Mouse (Mus musculus): ENCODE measurements around the gene Olfr1164. TPM values are rescaled to one million over a fixed set of nuclear protein-coding genes. Genes with fewer than 3 reads are reported as not detected.

Olfr1164 gene
- polyA plus RNA-seq (2011; ENCODE audit: insufficient read depth, insufficient read length, low replicate concordance, missing spikeins): not detected in 2 replicates

GRCm38 (mm10) chr2:88093866-88094265 lies at the start of gene Olfr1164:
Gene Olfr1164, minus strand, starts transcription at chr2:88093966.
- 59% methylated on average over 4 of the region's 4 CpGs for WGBS
- no peak within 1 kb of the TSS for H3K27ac ChIP-seq (ENCODE audit: control insufficient read depth, insufficient read depth, low read depth, low read length, poor library complexity)
- TF ChIP-seq CTCF (IDR thresholded peaks at IDR 0.05; ENCODE audit: control insufficient read depth, insufficient read depth, low read length): no peak
- TF ChIP-seq POLR2A (IDR thresholded peaks at IDR 0.05; ENCODE audit: borderline replicate concordance, control insufficient read depth, low read depth, low read length): no peak
- no peaks in the 10 kb centered on the region for H3K4me1 ChIP-seq (ENCODE audit: control insufficient read depth, insufficient read depth, low read length)
- H3K4me3 ChIP-seq (replicated peaks; ENCODE audit: control insufficient read depth, low read depth, low read length): no peak within 1 kb of the TSS

GRCm38 (mm10) chr2:88128172-88128571 lies 34.4 kb upstream of the Olfr1164 start, which contains the start of gene Olfr1166:
Gene Olfr1166, minus strand, starts transcription at chr2:88128272.
- no peak for TF ChIP-seq POLR2A (IDR thresholded peaks at IDR 0.05; ENCODE audit: borderline replicate concordance, control insufficient read depth, low read depth, low read length)
- no peak for TF ChIP-seq CTCF (IDR thresholded peaks at IDR 0.05; ENCODE audit: control insufficient read depth, insufficient read depth, low read length)
- Histone ChIP-seq H3K4me3 (replicated peaks; ENCODE audit: control insufficient read depth, low read depth, low read length) (no peak within 1 kb of the TSS), H3K27ac (ENCODE audit: control insufficient read depth, insufficient read depth, low read depth, low read length, poor library complexity) (no peak within 1 kb of the TSS), H3K4me1 (ENCODE audit: control insufficient read depth, insufficient read depth, low read length) (no peaks in the 10 kb centered on the region)
- 87% methylated on average over 1 of the region's 1 CpGs for WGBS

- TF ChIP-seq POLR2A (IDR thresholded peaks at IDR 0.05; ENCODE audit: borderline replicate concordance, control insufficient read depth, low read depth, low read length): no peak
- TF ChIP-seq CTCF (IDR thresholded peaks at IDR 0.05; ENCODE audit: control insufficient read depth, insufficient read depth, low read length): no peak
- Histone ChIP-seq H3K4me3 (replicated peaks; ENCODE audit: control insufficient read depth, low read depth, low read length) (no peak within 1 kb of the TSS), H3K27ac (ENCODE audit: control insufficient read depth, insufficient read depth, low read depth, low read length, poor library complexity) (no peak within 1 kb of the TSS), H3K4me1 (ENCODE audit: control insufficient read depth, insufficient read depth, low read length) (no peaks in the 10 kb centered on the region)
Observed at GRCm38 (mm10) chr2:88071730-88072129, 22.0 kb downstream of the Olfr1164 start, which contains the start of gene Olfr1163. Gene Olfr1163, minus strand, starts transcription at chr2:88071830.

- 77% methylated on average over 2 of the region's 2 CpGs for WGBS
- no peak for TF ChIP-seq POLR2A (IDR thresholded peaks at IDR 0.05; ENCODE audit: borderline replicate concordance, control insufficient read depth, low read depth, low read length)
- no peak for TF ChIP-seq CTCF (IDR thresholded peaks at IDR 0.05; ENCODE audit: control insufficient read depth, insufficient read depth, low read length)
- H3K4me1 ChIP-seq (ENCODE audit: control insufficient read depth, insufficient read depth, low read length): no peaks in the 10 kb centered on the region
Observed at GRCm38 (mm10) chr2:88063587-88063986, 30.2 kb downstream of the Olfr1164 start.

GRCm38 (mm10) chr2:88051029-88051428 lies 42.7 kb downstream of the Olfr1164 start, which contains the start of gene Olfr1162:
Gene Olfr1162, minus strand, starts transcription at chr2:88051129.
- WGBS: 63% methylated on average over 1 of the region's 1 CpGs

More at GRCm38 (mm10) chr2:88063587-88063986, 30.2 kb downstream of the Olfr1164 start:
- Histone ChIP-seq H3K27ac (ENCODE audit: control insufficient read depth, insufficient read depth, low read depth, low read length, poor library complexity) (no peak overlapping the region), H3K4me3 (replicated peaks; ENCODE audit: control insufficient read depth, low read depth, low read length) (no peak overlapping the region)

More at GRCm38 (mm10) chr2:88051029-88051428, 42.7 kb downstream of the Olfr1164 start, which contains the start of gene Olfr1162:
- Histone ChIP-seq H3K4me1 (ENCODE audit: control insufficient read depth, insufficient read depth, low read length) (no peaks in the 10 kb centered on the region), H3K27ac (ENCODE audit: control insufficient read depth, insufficient read depth, low read depth, low read length, poor library complexity) (no peak within 1 kb of the TSS), H3K4me3 (replicated peaks; ENCODE audit: control insufficient read depth, low read depth, low read length) (no peak within 1 kb of the TSS)
- TF ChIP-seq POLR2A (IDR thresholded peaks at IDR 0.05; ENCODE audit: borderline replicate concordance, control insufficient read depth, low read depth, low read length): no peak

Other genes starting within 250 kb of the Olfr1164 start
- gene Olfr1150-ps1, start 250.0 kb downstream of the Olfr1164 start, polyA plus RNA-seq (2011; ENCODE audit: insufficient read depth, insufficient read length, low replicate concordance, missing spikeins): not detected in 2 replicates
- gene Olfr1151, start 238.1 kb downstream of the Olfr1164 start, polyA plus RNA-seq (2011; ENCODE audit: insufficient read depth, insufficient read length, low replicate concordance, missing spikeins): not detected in 2 replicates
- gene Olfr1152, start 227.5 kb downstream of the Olfr1164 start, polyA plus RNA-seq (2011; ENCODE audit: insufficient read depth, insufficient read length, low replicate concordance, missing spikeins): 0.54 and 1.6 TPM in 2 replicates
- gene Olfr1153, start 199.0 kb downstream of the Olfr1164 start, polyA plus RNA-seq (2011; ENCODE audit: insufficient read depth, insufficient read length, low replicate concordance, missing spikeins): not detected in 2 replicates
- not detected in 2 replicates for gene Olfr1154, start 188.8 kb downstream of the Olfr1164 start, polyA plus RNA-seq (2011; ENCODE audit: insufficient read depth, insufficient read length, low replicate concordance, missing spikeins)
- gene Olfr1155, start 148.8 kb downstream of the Olfr1164 start, polyA plus RNA-seq (2011; ENCODE audit: insufficient read depth, insufficient read length, low replicate concordance, missing spikeins): not detected in 2 replicates
- not detected in 2 replicates for gene Olfr1156, start 140.9 kb downstream of the Olfr1164 start, polyA plus RNA-seq (2011; ENCODE audit: insufficient read depth, insufficient read length, low replicate concordance, missing spikeins)
- not detected in 2 replicates for gene Olfr1157, start 125.7 kb downstream of the Olfr1164 start, polyA plus RNA-seq (2011; ENCODE audit: insufficient read depth, insufficient read length, low replicate concordance, missing spikeins)
- not detected in 2 replicates for gene Olfr74, start 119.3 kb downstream of the Olfr1164 start, polyA plus RNA-seq (2011; ENCODE audit: insufficient read depth, insufficient read length, low replicate concordance, missing spikeins)
- gene Olfr1158, start 103.9 kb downstream of the Olfr1164 start, polyA plus RNA-seq (2011; ENCODE audit: insufficient read depth, insufficient read length, low replicate concordance, missing spikeins): not detected in 2 replicates
- gene Olfr1160, start 85.7 kb downstream of the Olfr1164 start, polyA plus RNA-seq (2011; ENCODE audit: insufficient read depth, insufficient read length, low replicate concordance, missing spikeins): not detected in 2 replicates
- gene Olfr1161, start 71.2 kb downstream of the Olfr1164 start, polyA plus RNA-seq (2011; ENCODE audit: insufficient read depth, insufficient read length, low replicate concordance, missing spikeins): not detected in 2 replicates
- not detected in 2 replicates for gene Olfr73, start 56.3 kb downstream of the Olfr1164 start, polyA plus RNA-seq (2011; ENCODE audit: insufficient read depth, insufficient read length, low replicate concordance, missing spikeins)
- gene Olfr1162, start 42.8 kb downstream of the Olfr1164 start, polyA plus RNA-seq (2011; ENCODE audit: insufficient read depth, insufficient read length, low replicate concordance, missing spikeins): 0.34 and 0.92 TPM in 2 replicates
- not detected in 2 replicates for gene Olfr1163, start 22.1 kb downstream of the Olfr1164 start, polyA plus RNA-seq (2011; ENCODE audit: insufficient read depth, insufficient read length, low replicate concordance, missing spikeins)
- gene Olfr1166, start 34.3 kb upstream of the Olfr1164 start, polyA plus RNA-seq (2011; ENCODE audit: insufficient read depth, insufficient read length, low replicate concordance, missing spikeins): not detected in 2 replicates
- not detected in 2 replicates for gene Olfr1167, start 61.2 kb upstream of the Olfr1164 start, polyA plus RNA-seq (2011; ENCODE audit: insufficient read depth, insufficient read length, low replicate concordance, missing spikeins)
- not detected in 2 replicates for gene Olfr1168, start 87.9 kb upstream of the Olfr1164 start, polyA plus RNA-seq (2011; ENCODE audit: insufficient read depth, insufficient read length, low replicate concordance, missing spikeins)
- gene Olfr1170, start 134.4 kb upstream of the Olfr1164 start, polyA plus RNA-seq (2011; ENCODE audit: insufficient read depth, insufficient read length, low replicate concordance, missing spikeins): not detected in 2 replicates
- not detected in 2 replicates for gene Olfr1173, start 185.9 kb upstream of the Olfr1164 start, polyA plus RNA-seq (2011; ENCODE audit: insufficient read depth, insufficient read length, low replicate concordance, missing spikeins)
- not detected in 2 replicates for gene Olfr1174-ps, start 221.2 kb upstream of the Olfr1164 start, polyA plus RNA-seq (2011; ENCODE audit: insufficient read depth, insufficient read length, low replicate concordance, missing spikeins)
- not detected in 2 replicates for gene Olfr1175-ps, start 233.2 kb upstream of the Olfr1164 start, polyA plus RNA-seq (2011; ENCODE audit: insufficient read depth, insufficient read length, low replicate concordance, missing spikeins)
- not detected in 2 replicates for gene Olfr1176, start 242.8 kb upstream of the Olfr1164 start, polyA plus RNA-seq (2011; ENCODE audit: insufficient read depth, insufficient read length, low replicate concordance, missing spikeins)